Mouse (Mus musculus): Measurements from ENCODE around the gene Zcchc18. TPM values are rescaled to one million over a fixed set of nuclear protein-coding genes. Genes with fewer than 3 reads are reported as not detected.
A peak's percentile ranks its signal among the peaks of the same experiment; 100 is the strongest.

The Zcchc18 gene
- polyA plus RNA-seq, 1 experiment from 2014 or later = 106 TPM

DNA sequence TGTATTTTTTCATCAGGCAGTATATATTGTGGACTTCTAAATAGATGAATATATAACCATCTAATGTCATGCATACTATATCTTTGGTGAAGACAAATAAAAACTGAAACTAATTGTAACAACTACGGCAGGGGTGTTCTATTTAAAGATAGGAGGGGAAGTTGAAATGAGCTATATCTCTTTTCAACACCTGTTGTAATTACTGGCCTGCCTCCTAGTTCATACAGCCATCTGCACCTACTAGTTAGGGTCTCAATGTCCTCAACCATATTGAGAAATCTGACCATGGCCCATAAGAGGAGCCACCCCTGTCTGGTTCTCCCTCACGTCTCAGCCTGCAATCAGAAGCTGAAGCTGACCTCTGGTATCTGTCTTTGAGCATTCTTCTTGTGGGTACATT, 3.3 kb downstream of the Zcchc18 start:
- Histone ChIP-seq H3K27me3 (peaks cover 11% of the 10 kb centered on the region), H3K4me2 (replicated peaks) (no peak overlapping the region), H3K9ac (replicated peaks) (no peak overlapping the region), H3K4me3 (no peak overlapping the region), H3K36me3 (no peaks in the 10 kb centered on the region), H3K4me1 (0 out of 2 replicates have a peak, but pooled peaks cover 9% of the 10 kb centered on the region), H3K9me3 (no peaks in the 10 kb centered on the region), H3K27ac (replicated peaks) (no peak overlapping the region)
- ATAC-seq (ENCODE audit: low FRiP score, low read depth) = no peak
- whole genome bisulfite sequencing = 86% methylated on average over 2 of the region's 2 CpGs

GRCm38 (mm10) chrX:137015099-137015709, 22.2 kb downstream of the Zcchc18 start:
- WGBS = 60% methylated on average over 6 of the region's 6 CpGs
- no peak overlapping the region for H3K4me3 ChIP-seq
- no peaks in the 10 kb centered on the region for H3K27me3 ChIP-seq
- H3K4me1 ChIP-seq = no peaks in the 10 kb centered on the region
- H3K27ac ChIP-seq (replicated peaks) = no peak overlapping the region
- no peak overlapping the region for H3K4me2 ChIP-seq (replicated peaks)
- no peaks in the 10 kb centered on the region for H3K36me3 ChIP-seq
- H3K9ac ChIP-seq (replicated peaks) = no peak overlapping the region
- H3K9me3 ChIP-seq = no peaks in the 10 kb centered on the region
- no peak for ATAC-seq (ENCODE audit: low FRiP score, low read depth)

GRCm38 (mm10) chrX:137017668-137018067, 24.7 kb downstream of the Zcchc18 start:
- Histone ChIP-seq H3K4me3 (no peak overlapping the region), H3K36me3 (no peaks in the 10 kb centered on the region), H3K4me1 (no peaks in the 10 kb centered on the region), H3K9ac (replicated peaks) (no peak overlapping the region), H3K4me2 (replicated peaks) (no peak overlapping the region), H3K27me3 (no peaks in the 10 kb centered on the region), H3K9me3 (no peaks in the 10 kb centered on the region), H3K27ac (replicated peaks) (no peak overlapping the region)
- ATAC-seq (ENCODE audit: low FRiP score, low read depth) = no peak
- 79% methylated on average over 1 of the region's 1 CpGs for WGBS

GRCm38 (mm10) chrX:137019310-137019709, 26.4 kb downstream of the Zcchc18 start:
- Histone ChIP-seq H3K4me3 (no peak overlapping the region), H3K4me2 (replicated peaks) (no peak overlapping the region), H3K36me3 (no peaks in the 10 kb centered on the region), H3K27me3 (no peaks in the 10 kb centered on the region), H3K9ac (replicated peaks) (no peak overlapping the region), H3K27ac (replicated peaks) (no peak overlapping the region), H3K4me1 (no peaks in the 10 kb centered on the region), H3K9me3 (no peaks in the 10 kb centered on the region)
- WGBS = 21% methylated on average over 1 of the region's 1 CpGs
- ATAC-seq (ENCODE audit: low FRiP score, low read depth) = no peak

DNA sequence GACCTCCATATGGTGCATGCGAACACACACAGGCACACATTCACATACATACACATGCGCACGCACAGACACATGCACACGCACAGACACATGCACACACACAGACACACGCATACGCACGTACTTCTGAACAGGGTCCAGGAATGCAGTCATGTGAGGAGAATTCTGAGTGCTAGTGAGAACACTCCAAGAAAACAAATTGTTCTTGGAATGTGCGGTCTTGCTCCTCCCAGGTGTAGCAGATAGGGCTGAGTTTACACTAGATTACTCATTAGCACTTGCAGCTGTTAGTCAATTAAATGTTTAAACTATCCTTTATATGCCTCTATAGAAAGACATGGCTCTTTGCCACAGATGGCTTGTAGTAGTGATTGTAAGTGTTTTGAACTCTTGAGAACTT, 38.0 kb downstream of the Zcchc18 start:
- no peak overlapping the region for H3K4me3 ChIP-seq
- H3K9ac ChIP-seq (replicated peaks) = no peak overlapping the region
- no peak overlapping the region for H3K27ac ChIP-seq (replicated peaks)
- H3K9me3 ChIP-seq = no peaks in the 10 kb centered on the region
- H3K4me1 ChIP-seq = no peaks in the 10 kb centered on the region
- 95% methylated on average over 8 of the region's 8 CpGs for WGBS
- H3K27me3 ChIP-seq = no peaks in the 10 kb centered on the region
- no peak overlapping the region for H3K4me2 ChIP-seq (replicated peaks)
- no peaks in the 10 kb centered on the region for H3K36me3 ChIP-seq
- no peak for ATAC-seq (ENCODE audit: low FRiP score, low read depth)

- Histone ChIP-seq H3K36me3 (no peaks in the 10 kb centered on the region), H3K9ac (replicated peaks) (no peak overlapping the region), H3K4me3 (no peak overlapping the region), H3K4me2 (replicated peaks) (no peak overlapping the region), H3K4me1 (no peaks in the 10 kb centered on the region), H3K9me3 (no peaks in the 10 kb centered on the region), H3K27me3 (no peaks in the 10 kb centered on the region), H3K27ac (replicated peaks) (no peak overlapping the region)
- no peak for ATAC-seq (ENCODE audit: low FRiP score, low read depth)
- WGBS = 86% methylated on average over 5 of the region's 5 CpGs
Observed at GRCm38 (mm10) chrX:137031726-137032125, 38.8 kb downstream of the Zcchc18 start.

DNA sequence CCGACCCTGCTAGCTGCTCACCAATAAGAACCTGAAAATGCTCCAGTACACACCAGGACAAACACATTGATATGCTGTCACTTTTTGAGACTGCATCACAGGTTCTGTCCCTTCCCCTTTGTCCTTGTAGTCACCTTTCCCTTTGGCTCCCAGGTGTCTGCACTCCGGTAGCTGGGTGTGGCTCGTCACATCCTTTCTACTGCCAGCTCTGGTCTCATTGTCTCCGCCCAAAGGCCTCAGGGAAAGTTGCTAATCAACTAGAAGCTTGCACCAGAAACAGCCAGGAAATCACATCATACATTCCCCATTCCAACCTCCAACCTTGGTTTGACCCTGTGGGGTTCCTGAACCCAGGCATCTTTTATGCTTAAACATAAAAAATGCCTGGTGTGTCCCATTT, 41.4 kb downstream of the Zcchc18 start:
- no peak overlapping the region for H3K27ac ChIP-seq (replicated peaks)
- H3K9ac ChIP-seq (replicated peaks) = no peak overlapping the region
- no peaks in the 10 kb centered on the region for H3K4me1 ChIP-seq
- no peaks in the 10 kb centered on the region for H3K36me3 ChIP-seq
- no peak overlapping the region for H3K4me3 ChIP-seq
- no peak overlapping the region for H3K4me2 ChIP-seq (replicated peaks)
- no peak for ATAC-seq (ENCODE audit: low FRiP score, low read depth)
- no peaks in the 10 kb centered on the region for H3K9me3 ChIP-seq
- WGBS = 81% methylated on average over 4 of the region's 4 CpGs
- no peaks in the 10 kb centered on the region for H3K27me3 ChIP-seq

GRCm38 (mm10) chrX:137037470-137037999, 44.6 kb downstream of the Zcchc18 start:
- ATAC-seq (ENCODE audit: low FRiP score, low read depth) = no peak
- 19% methylated on average over 12 of the region's 12 CpGs for WGBS
- peak overlapping the region; percentile 54 for H3K4me3 ChIP-seq
- H3K4me1 ChIP-seq = no peaks in the 10 kb centered on the region
- no peaks in the 10 kb centered on the region for H3K36me3 ChIP-seq
- peak overlapping the region; percentile 57 for H3K9ac ChIP-seq (replicated peaks)
- H3K27me3 ChIP-seq = no peaks in the 10 kb centered on the region
- no peak overlapping the region for H3K27ac ChIP-seq (replicated peaks)
- peak overlapping the region; percentile 58 for H3K4me2 ChIP-seq (replicated peaks)
- H3K9me3 ChIP-seq = no peaks in the 10 kb centered on the region

DNA sequence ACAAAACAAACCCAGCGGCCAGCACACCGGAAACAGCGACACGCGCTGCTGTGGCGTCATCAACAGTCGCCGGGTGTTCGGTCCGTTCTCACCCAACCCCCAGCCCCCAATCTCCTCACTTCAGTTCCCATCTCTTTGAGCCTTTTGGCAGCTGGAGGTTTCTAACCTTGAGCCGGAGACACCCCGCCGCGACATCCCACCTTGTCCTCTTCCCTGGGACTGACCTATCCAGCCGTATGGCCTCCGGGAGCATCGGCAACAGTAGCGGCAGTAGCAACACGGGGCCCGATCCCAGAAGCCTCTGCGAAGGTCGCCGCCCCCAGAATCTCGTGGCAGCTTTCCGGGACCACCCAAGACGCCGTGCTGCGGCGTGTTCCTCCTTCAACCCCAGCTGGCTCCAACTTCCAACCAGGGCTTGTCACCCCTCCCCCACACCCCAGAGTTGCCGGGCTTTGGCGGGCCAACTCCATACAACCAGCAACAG, 45.1 kb downstream of the Zcchc18 start, which contains the start of gene Slc25a53:
Gene Slc25a53, minus strand, starts transcription at position 303 of the 484 bp plus-strand sequence.
- no peaks in the 10 kb centered on the region for H3K27me3 ChIP-seq
- WGBS = 20% methylated on average over 31 of the region's 31 CpGs

GRCm38 (mm10) chrX:137038502-137038901, 45.5 kb downstream of the Zcchc18 start:
- H3K4me1 ChIP-seq = no peaks in the 10 kb centered on the region
- WGBS = 50% methylated on average over 7 of the region's 7 CpGs
- peak overlapping the region; percentile 54 for H3K4me3 ChIP-seq
- no peak overlapping the region for H3K9ac ChIP-seq (replicated peaks)
- H3K27me3 ChIP-seq = no peaks in the 10 kb centered on the region
- no peaks in the 10 kb centered on the region for H3K9me3 ChIP-seq
- H3K36me3 ChIP-seq = no peaks in the 10 kb centered on the region
- peak overlapping the region; percentile 58 for H3K4me2 ChIP-seq (replicated peaks)
- ATAC-seq (ENCODE audit: low FRiP score, low read depth) = peak; percentile 44
- peak overlapping the region; percentile 79; the same call in 1 of the 2 replicates for H3K27ac ChIP-seq (replicated peaks)

More for the DNA sequence above, 45.1 kb downstream of the Zcchc18 start, which contains the start of gene Slc25a53:
- Histone ChIP-seq H3K4me2 (replicated peaks) (peak within 1 kb of the TSS; percentile 58), H3K27ac (replicated peaks) (peak within 1 kb of the TSS; percentile 79), H3K9ac (replicated peaks) (peak within 1 kb of the TSS; percentile 57), H3K9me3 (no peaks in the 10 kb centered on the region), H3K36me3 (no peaks in the 10 kb centered on the region), H3K4me1 (no peaks in the 10 kb centered on the region), H3K4me3 (peak within 1 kb of the TSS; percentile 54)
- peak; percentile 95 for ATAC-seq (ENCODE audit: low FRiP score, low read depth)
